Mouse (Mus musculus) granulocyte monocyte progenitor cell, adult 5-6 weeks (primary cell): ENCODE results near the gene Amot. TPM values are rescaled to one million over a fixed set of nuclear protein-coding genes. Genes with fewer than 3 reads are reported as not detected.

Source experiments
- ATAC-seq: replicated peaks from 2 replicates; pipeline ENCODE4 v1.8.0; 2016; ENCODE audit warnings: mild to moderate bottlenecking, moderate TSS enrichment, inconsistent platforms; ENCODE audit not compliant: poor library complexity, severe bottlenecking
- total RNA-seq, 2 experiments: library from RNA; stranded (forward) in 1 of 2; stranded (reverse) in 1 of 2; fragments of 200-712, 200-1000 nt in 1 of 2; fragments of >200 nt in 1 of 2; fragmentation: Nextera tagmentation in 1 of 2; gene quantifications; 2 replicates each; pipeline ENCODE4 v1.2.3; 2014 to 2017

Gene Amot
- total RNA-seq (2014; fragmentation: Nextera tagmentation) (12.3 and 18.0 TPM in 2 replicates), total RNA-seq (2017) (14.2 and 14.5 TPM in 2 replicates)

DNA sequence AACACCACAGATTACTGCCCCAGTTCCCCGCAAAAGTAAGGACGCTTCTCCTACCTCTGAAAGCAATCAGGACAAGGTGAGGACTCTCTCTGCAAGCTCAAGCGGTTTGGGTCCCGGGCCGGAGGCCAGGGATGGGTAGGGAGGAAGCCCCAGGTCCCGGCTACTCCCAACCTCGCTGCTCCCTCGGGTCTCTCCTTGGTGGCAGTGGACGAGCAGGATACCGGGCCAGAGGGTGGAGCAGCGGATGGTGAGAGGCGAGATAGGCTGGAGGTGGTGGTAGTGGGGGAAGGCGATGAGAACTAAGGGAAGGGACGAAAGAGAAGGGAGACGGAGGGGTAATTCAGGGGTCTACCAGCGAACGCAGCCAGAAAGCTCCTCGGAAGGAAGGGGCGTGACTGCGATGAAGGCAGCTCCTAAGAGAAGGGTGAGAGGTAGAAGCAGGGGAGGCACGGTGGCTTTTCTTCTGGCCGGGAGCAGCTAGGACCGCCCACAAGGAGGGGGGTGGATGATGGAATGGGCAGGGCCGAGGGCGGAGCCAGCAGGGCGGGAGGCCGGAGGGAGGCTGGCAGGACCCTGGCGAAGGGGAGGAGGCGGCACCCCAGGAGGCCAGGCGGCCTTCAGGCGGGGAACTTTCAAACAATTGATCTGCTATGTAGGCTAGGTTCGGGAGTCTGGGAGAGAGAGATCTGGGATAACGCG, at the start of gene Amot:
Gene Amot (minus strand): TSS at position 465 of the 699 bp plus-strand sequence.
- ATAC-seq, result peak; percentile 86

DNA sequence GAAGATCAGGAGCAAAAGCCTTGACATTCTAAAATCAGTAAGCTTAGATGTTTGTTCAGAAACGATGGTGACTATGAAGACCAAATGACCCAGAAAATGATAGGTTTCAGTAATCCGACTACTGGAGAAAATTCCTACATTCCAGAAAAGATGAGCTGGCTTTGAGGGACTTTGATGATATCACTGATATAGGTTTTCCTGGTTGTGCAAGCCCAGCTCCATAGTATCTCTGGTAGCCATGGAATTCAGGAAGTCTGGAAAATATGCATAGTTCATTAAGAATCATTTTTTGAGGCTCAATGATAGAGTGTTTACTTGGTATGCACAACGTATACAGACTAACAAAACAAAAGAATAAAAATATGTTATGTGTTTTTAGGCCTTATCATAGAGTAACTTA, 40.1 kb upstream of the Amot start:
- no peak for ATAC-seq

DNA sequence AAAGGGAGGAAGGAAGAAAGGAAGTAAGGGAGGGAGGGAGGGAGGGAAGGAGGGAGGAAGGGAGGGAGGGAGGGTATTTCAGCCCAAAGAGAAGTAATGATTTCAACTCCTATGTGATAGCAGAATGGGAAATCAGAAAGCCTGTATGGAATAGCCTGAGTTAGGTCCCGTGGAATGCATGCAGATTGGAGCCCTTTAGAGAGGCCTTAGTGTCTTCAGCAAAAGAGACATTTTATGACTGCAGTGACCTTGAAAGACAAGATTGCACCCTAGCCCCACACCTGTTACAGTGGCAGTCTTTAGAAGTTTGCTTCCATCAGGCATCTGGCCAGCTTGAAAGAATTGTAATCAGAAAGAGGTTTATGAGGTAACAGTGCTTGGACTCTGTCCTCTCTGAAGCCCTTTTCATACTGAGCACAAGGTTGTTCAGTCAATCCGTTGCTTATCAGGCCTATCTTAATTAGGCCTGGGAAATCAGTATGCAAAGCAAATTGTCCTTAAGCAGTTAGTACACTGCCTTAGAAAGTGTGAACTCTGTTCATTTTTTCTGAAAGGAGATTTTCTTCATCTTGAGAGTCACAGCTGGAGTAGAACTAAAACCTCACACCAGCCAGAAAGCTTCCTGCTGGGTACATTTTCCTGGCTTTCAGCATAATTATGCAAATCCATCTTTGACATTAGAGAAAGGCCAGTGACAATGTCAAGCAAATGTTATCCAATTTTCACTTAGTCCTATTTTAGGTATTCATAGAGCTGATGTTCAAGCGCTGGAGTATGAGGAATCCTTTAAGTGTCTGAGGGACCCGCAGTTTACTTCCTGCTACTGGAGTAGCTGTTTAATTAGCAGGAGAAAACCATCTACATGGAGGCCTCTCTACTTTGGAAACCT, 38.9 kb upstream of the Amot start:
- ATAC-seq, result no peak

DNA sequence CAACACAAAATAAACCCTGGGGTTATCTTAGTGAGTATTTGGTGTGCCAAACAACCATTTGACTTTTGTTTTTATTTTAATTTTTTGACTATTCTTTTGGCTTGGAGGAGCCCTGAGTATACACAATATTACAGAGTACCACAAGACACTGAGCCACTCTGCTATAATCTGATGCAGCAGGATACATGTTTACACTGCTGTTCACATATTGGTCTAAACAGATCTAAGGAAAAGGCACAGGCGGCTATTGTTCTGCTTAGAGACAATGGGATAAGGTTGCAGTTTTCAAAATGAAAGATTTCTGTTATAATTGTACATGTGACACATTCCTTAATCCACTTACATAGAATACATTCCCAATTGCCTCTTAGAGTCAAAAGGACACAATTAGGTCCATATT, 36.1 kb upstream of the Amot start:
- ATAC-seq, result no peak

DNA sequence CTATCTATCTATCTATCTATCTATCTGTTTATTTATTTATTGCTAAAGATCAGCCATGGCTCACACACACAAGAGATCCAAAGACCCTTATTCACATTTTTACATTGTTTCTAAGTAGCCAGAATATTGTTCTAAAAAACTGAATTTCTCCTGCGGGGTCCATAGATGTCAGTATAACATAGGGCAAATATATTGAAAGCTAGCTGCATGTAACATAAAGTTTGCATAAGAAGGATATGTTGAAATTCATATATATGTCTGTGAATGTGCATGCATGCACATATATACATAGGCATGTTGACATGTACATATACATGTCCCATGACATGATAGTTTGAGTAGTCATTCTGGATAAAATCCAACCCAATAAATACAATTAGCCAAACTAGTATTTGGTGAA, 35.3 kb upstream of the Amot start:
- ATAC-seq, result no peak

DNA sequence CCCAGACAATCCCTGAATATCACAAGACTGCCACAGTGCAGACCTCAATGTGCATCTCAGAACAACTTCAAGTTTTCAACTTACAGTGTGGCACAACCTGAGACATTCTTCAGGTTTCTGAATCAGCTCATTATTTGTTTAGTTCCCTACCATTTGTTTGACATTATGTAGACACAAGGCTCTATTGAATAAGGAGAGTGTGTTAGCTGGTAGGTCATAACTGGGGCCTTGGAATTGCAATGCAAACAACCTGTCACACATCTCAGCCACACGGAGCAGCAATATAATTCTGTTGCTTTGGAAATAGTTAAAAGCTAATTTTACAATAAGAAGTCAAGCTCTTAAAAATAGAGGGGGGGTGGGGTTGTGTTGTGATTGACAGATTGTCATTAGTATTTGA, 24.6 kb upstream of the Amot start:
- no peak for ATAC-seq

DNA sequence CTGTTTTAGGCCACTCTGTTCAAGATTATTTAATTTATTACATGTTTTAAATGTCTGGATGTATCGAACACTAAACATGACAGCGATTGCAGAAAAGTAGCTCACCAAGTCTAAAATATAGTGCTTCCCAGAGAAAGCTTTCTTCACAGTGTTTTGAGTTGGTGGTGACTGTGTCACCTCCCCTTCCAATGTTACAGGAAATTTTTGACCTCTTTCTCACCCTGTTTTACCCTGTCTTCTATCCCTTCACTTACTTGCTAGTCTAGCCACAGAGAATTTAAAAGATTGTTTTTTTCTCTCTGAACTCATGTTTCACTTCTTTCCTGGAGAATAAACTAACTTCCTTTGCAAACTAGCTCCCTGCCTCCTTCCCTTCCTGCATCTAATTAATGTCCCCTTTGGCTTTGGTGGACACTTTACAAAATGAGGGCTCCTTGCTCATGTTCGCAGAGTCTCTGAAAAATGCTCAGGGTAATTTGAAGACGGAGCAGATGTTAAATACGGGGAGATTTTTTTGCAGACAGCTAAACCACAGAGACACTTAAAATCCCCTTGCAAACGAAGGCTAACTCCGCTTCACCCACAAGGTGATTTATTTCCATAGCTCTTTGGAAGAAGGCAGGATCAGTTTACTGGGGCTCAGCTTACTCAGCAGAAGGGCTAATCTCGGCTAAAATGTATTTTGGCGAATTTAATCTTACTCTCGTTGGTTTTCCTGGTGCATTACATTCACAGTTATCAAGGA, 11.5 kb upstream of the Amot start:
- ATAC-seq, result no peak

DNA sequence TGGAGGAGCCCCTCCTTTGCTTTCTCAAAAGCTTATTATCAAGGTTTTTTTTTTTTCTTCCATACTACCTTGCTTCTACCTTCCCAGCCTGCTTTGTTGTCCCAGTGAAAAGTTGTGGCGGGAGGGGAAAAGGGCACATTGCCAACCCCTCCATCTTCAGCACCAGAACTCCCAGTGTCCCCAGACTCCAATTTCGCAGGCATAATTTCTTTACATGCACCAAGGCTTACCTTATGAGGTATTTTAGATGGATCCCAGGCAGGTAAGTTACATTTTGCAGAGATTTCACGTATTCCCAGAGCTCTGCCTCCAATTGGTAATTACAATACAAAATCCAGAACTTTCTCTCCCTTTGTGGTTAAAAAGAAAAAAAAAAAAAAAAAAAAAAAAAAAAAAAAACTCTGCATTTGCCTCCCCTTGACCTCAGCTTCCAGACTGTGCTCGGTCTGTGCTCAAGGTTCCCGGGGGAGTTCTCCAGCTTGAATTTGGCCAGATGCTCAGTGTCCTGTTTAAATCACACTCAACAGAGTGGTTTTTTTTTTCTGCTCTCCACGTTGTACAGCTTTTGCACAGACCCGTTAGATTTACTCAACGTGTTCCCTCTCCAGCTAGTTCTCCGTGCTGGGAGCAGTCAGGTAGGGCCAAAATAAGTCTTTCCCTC, 10.6 kb upstream of the Amot start:
- no peak for ATAC-seq

DNA sequence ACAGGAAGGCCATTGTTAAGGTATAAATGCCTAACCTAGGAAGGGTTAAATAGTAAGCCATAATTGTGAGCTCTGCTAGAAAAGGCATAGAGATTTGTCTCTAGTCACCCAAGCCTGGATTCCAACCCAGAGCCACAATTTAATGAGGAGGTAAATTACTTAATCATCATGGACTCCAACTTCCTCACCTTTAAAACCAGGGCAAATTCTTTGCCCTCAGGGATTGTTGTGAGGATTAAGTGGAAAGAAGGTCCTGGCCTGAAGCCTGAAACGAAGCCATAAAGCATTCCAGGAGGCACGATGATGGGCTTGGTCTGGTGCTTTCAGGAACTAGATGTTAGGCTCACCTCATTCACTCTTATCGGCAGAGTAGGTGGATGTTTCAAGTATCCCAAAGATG, 5.7 kb upstream of the Amot start:
- ATAC-seq, result no peak

DNA sequence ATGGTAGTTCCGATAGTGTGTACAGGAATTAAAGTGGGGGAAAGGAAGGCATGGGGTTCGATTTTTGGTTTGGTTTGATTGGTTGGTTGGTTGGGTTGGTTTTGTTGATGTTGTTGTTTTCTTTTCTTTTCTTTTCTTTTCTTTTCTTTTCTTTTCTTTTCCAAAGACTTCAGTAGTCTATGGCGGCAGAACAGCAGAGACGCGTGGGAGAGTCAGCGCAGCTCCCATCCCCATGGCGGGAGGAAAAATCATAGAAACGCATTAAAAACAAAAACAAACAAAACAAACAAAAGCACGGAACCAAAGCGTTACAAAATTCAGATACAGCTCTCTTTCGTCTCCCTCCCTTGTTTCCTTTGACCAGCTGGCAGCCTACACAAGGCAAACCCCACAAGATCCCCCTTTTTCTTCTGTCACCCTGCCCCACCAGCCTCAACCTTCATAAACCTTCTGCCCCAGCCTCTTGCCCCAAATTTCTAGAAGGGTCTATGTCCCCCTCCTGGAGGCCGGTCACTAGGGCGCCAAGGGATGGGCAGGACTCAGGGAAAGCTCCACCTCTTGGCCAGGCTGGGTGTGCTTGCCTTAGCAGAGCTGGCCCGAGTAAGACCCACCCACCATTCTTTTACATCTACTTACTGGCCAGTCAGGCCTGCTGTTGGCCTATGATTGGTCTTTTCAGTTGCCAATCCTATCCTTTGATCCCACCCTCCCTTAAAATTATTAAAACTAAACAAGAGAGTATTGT, 648 bp upstream of the Amot start:
- ATAC-seq, result peak; percentile 81

DNA sequence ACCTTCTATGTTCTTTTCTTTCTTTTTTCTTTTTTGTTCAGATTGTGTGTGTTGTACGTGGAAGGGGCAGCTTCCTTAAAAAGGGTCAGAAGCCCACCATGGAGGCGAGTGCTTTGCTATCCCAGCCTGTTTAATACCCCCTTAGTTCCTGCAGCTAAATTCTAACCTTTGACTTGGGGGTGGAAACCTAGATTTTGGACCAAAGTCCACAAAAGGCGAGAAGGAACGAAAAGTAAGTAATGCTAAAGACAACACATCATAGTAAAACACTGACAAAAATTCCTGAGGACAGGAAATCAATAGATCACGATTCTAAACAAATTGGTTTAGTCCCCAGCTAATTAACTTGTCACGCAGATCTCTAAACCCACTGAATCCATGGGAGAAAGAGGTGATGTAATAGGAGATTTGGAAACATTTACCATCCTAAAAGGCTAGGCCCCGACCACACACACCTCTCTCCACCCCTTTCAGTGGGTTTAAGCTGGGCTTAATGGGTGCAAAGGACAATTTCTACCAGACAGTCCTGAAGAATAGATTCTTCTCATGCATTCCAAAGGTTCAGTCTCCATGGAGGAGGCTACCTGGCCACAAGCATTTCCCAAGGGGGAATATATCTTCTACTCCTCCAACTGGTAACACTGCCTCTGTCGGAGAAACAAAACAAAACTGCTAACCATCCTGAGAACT, 3.2 kb downstream of the Amot start:
- ATAC-seq, result no peak

DNA sequence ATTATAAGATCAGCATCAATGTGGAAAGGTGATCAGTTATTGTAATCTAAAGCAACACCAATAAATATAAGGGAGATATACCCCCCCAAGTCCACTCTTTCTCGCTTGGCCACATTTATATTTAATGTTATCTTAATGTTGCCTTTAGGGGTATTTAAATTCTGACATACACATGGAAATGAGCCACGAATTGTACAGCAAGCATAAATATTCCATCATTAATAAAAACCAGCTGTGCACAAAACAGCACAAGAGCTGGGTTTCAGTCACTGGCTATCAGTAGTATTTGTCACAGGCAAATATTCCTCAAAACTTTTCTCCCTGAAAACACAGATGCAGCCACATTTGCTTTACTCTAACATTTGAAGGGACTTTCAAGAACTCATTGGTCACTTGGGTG, 5.9 kb downstream of the Amot start:
- no peak for ATAC-seq

DNA sequence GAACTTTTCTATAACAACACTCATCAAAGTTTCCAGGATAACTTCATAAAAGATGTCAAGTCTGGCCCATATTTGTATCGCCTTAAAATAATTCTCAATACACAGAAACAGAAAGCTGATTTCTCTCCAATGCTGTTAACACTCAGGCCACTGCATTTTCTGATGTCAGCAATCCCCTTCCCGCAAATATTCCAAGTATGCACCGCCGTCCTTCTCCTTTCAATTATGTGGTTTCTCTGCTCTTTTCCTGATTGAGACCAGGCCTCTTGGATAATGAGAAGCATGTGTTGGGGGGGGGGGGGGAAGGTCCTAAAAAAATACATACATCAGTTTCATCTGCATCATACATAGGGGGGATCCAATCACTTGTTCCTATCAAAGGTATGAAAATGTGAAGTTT, 6.3 kb downstream of the Amot start:
- ATAC-seq, result no peak

DNA sequence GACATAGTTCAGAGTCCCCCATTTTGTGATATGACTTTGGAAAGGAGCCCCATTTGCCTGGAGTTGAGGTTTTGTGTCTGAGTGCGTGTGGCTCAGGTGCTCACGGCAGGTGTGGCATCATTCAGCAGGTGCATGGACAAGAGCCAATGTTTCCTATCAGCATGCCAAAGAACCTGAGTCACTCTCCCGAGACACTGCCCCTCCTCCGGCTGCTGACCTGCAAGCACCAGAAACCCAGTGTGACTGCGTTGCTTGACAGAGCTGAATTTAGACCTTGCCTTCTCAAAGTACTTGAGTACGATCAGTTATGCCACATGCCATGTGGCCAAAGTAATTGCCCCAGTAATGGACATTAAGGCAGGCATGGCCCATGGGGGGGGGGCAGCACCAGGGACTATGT, 7.5 kb downstream of the Amot start:
- ATAC-seq, result no peak

DNA sequence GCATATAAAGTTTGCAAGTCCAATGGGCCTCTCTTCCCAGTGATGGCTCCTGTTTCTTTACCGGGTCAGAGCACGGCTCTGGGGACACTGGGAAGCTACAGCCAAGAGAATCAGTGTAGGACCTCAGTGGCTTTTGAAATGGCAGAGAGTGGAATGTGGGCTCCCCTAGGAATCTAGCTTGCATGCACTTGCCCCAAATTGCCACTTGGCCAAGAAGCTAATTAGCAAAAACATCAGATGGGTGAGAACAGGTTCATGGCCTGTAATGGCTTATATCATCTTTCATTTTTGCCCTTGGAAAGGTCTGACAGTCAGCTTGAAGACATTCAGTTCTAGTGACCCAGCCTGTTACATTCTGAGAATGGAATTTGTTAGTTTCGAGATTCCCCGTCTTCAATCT, 9.6 kb downstream of the Amot start:
- no peak for ATAC-seq

DNA sequence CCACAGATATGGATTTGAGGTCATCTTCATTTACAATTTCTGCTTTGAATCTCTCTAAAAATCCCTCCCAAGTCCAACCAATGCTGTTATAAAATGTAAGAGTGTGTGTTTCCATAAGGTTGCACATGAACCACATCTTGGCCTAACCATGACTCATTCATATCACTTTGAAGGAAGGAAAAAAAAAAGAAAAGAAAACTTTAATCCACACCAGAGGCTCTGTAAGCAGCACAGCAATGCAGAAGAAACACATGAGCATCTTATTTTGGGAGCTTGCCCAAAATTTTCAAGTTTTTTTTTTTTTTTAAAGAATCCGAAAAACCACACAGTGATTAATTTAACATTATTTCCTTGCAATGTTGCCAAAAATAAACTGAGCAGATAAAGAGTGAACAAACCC, 14.2 kb downstream of the Amot start:
- ATAC-seq, result no peak

DNA sequence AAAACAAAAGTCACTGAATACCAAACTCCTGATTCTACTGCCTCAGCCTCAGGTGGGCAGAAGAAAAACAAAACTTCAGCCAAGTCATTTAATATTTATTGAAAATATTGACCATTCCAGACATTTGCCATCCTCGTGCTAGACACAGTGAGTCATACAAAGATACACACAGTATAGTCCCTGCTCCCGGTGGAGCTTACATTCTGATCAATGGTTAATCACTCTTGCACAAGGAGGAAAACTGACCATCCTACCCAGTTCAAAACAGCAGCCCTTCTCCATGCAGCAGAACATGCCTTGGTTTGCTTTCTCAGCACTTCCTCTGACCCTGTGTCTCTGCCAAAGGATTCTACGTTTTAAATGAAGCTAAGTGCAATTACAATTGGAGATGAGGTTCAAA, 14.6 kb downstream of the Amot start:
- ATAC-seq, result no peak

DNA sequence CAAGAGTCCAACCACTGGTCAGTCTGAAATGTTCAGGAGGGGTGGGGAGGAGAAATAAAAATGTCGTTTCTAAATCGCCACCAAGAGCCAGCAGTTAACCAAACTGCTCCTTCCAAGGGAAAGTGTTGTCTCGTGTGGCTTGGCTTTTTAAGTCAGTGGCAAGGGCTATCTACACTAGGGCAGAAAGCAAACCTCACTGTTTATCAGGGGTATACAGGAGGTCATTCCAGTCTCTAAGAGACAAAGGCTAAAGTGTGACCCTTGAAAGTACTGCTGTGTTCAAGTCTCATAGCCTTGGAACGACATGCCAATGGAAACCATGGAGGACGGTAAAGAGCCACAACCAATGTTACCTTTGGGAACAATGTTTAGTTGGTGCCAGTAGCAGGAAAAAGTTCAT, 15.0 kb downstream of the Amot start:
- ATAC-seq, result no peak

DNA sequence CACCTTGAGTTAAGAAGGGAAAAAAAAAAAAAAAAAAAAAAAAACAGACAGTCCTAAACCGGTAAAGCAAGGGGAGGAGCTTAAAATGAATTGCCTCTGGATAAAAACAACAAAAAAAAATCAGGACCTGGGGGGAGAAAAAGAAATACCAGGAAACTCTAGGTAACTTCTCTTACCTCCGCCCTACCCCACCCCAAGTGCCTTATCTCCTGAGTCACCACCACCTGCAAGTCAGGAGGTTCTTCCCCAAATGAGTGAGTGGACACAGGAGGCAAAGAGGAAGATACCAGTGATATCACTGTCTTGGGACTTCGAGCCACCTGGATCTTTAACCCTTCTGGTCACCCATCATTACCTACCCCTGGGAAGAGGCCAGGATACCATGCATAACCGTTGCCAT, 19.5 kb downstream of the Amot start:
- no peak for ATAC-seq
